Mouse (Mus musculus): ENCODE results near the gene Tmem231. TPM values are rescaled to one million over a fixed set of nuclear protein-coding genes. Genes with fewer than 3 reads are reported as not detected.

The Tmem231 gene
- total RNA-seq, 2 experiments from 2014 or later = 10.6 to 13.1 TPM

- no peak for DNase-seq (ENCODE audit: low spot score in 2 of 2)
- intact Hi-C loops (cut with DNase I) = no loop called here
These were observed 14.0 kb downstream of the Tmem231 start for GRCm38 (mm10) chr8:111919663-111920062.

- peak in 1 of 2 experiments; percentile 16 for DNase-seq (ENCODE audit: low spot score in 2 of 2)
- intact Hi-C loops (cut with DNase I) = no loop called here
These were observed 20.7 kb downstream of the Tmem231 start for GRCm38 (mm10) chr8:111912860-111913432.

GRCm38 (mm10) chr8:111911572-111911971 lies 22.1 kb downstream of the Tmem231 start:
- intact Hi-C loops (cut with DNase I) = no loop called here
- peak; percentile 17 to 32 for DNase-seq (ENCODE audit: low spot score in 2 of 2)

- DNase-seq (ENCODE audit: low spot score in 2 of 2) = no peak
- intact Hi-C loops (cut with DNase I) = loop anchor here (10.0 kb wide), 1 partner anchor 1555 kb away; no protein-coding TSS in a partner anchor
These were observed 23.8 kb downstream of the Tmem231 start, which contains the start of gene Chst5 for GRCm38 (mm10) chr8:111909621-111910450. Gene Chst5 (minus strand): TSS chr8:111910447.

- intact Hi-C loops (cut with DNase I) = loop anchor here (10.0 kb wide), 1 partner anchor 1559 kb away; no protein-coding TSS in a partner anchor
- DNase-seq (ENCODE audit: low spot score in 2 of 2) = no peak
These were observed 28.1 kb downstream of the Tmem231 start for GRCm38 (mm10) chr8:111905500-111906121.

- no peak for DNase-seq (ENCODE audit: low spot score in 2 of 2)
- intact Hi-C loops (cut with DNase I) = loop anchor here (10.0 kb wide), 1 partner anchor 1563 kb away; no protein-coding TSS in a partner anchor
These were observed 31.6 kb downstream of the Tmem231 start for GRCm38 (mm10) chr8:111902080-111902479.

- intact Hi-C loops (cut with DNase I) = no loop called here
- DNase-seq (ENCODE audit: low spot score in 2 of 2) = no peak
These were observed 35.1 kb downstream of the Tmem231 start for GRCm38 (mm10) chr8:111898586-111898985.

- DNase-seq (ENCODE audit: low spot score in 2 of 2) = no peak
- intact Hi-C loops (cut with DNase I) = no loop called here
These were observed 38.7 kb downstream of the Tmem231 start for GRCm38 (mm10) chr8:111894955-111895354.

GRCm38 (mm10) chr8:111892615-111893014 lies 41.1 kb downstream of the Tmem231 start:
- intact Hi-C loops (cut with DNase I) = no loop called here
- DNase-seq (ENCODE audit: low spot score in 2 of 2) = no peak

GRCm38 (mm10) chr8:111891983-111892382 lies 41.7 kb downstream of the Tmem231 start:
- no peak for DNase-seq (ENCODE audit: low spot score in 2 of 2)
- intact Hi-C loops (cut with DNase I) = no loop called here

- intact Hi-C loops (cut with DNase I) = no loop called here
- no peak for DNase-seq (ENCODE audit: low spot score in 2 of 2)
These were observed 42.8 kb downstream of the Tmem231 start for GRCm38 (mm10) chr8:111890911-111891303.

GRCm38 (mm10) chr8:111889931-111890910 lies 43.5 kb downstream of the Tmem231 start:
- intact Hi-C loops (cut with DNase I) = no loop called here
- no peak for DNase-seq (ENCODE audit: low spot score in 2 of 2)

- intact Hi-C loops (cut with DNase I) = no loop called here
- no peak for DNase-seq (ENCODE audit: low spot score in 2 of 2)
These were observed 45.5 kb downstream of the Tmem231 start for GRCm38 (mm10) chr8:111888091-111888650.

GRCm38 (mm10) chr8:111887479-111887878 lies 46.2 kb downstream of the Tmem231 start:
- intact Hi-C loops (cut with DNase I) = no loop called here
- no peak for DNase-seq (ENCODE audit: low spot score in 2 of 2)

GRCm38 (mm10) chr8:111883615-111884014 lies 50.1 kb downstream of the Tmem231 start:
- DNase-seq (ENCODE audit: low spot score in 2 of 2) = no peak
- intact Hi-C loops (cut with DNase I) = no loop called here

GRCm38 (mm10) chr8:111881591-111881990 lies 52.1 kb downstream of the Tmem231 start:
- intact Hi-C loops (cut with DNase I) = no loop called here

GRCm38 (mm10) chr8:111877711-111878110 lies 56.0 kb downstream of the Tmem231 start:
- no peak for DNase-seq (ENCODE audit: low spot score in 2 of 2)
- intact Hi-C loops (cut with DNase I) = loop anchor here (5.0 kb wide), 1 partner anchor 55 kb away; the partner anchor contains the start of gene Tmem231

More at GRCm38 (mm10) chr8:111881591-111881990, 52.1 kb downstream of the Tmem231 start:
- DNase-seq (ENCODE audit: low spot score in 2 of 2) = no peak

- intact Hi-C loops (cut with DNase I) = loop anchor here (5.0 kb wide), 1 partner anchor 56 kb away; the partner anchor contains the start of gene Tmem231
- DNase-seq (ENCODE audit: low spot score in 2 of 2) = peak; percentile 97 to 98
These were observed 57.2 kb downstream of the Tmem231 start, which contains the start of gene Tmem170 for GRCm38 (mm10) chr8:111876355-111876948. Gene Tmem170 (minus strand): TSS chr8:111876750.

All from left cerebral cortex, postnatal 36 days (tissue).